Mouse (Mus musculus): Measurements from ENCODE around the gene Fam216a. TPM values are rescaled to one million over a fixed set of nuclear protein-coding genes. Genes with fewer than 3 reads are reported as not detected.

Fam216a gene
- total and polyA plus RNA-seq, 2 experiments from 2014 or later: 21.8 to 31.8 TPM

DNA sequence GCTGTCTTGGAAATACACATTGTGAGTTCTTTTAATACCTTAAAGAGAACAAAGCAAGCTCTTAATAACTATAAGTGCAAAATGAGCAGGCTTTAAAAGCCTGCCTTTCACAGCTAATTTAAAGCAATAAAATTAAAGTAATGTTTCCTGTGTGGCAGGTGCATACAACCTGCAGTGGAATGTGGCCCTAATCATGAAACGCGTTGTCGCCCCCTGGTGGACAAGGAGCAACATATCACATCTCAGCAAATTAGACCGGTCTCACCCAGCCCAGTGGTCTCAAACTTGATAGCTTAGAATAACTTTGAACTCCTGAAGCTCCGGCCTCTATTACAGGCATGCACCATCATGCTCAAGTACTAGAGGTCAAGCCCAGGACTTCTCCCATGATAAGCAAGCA lies 27.9 kb downstream of the Fam216a start:
- WGBS: 4% methylated on average over 5 of the region's 5 CpGs
- peak; percentile 57 for ATAC-seq (ENCODE audit: insufficient read depth, low read depth)
- TF ChIP-seq CTCF (IDR thresholded peaks at IDR 0.05; ENCODE audit: low read depth) (peak; percentile 89), EP300 (IDR thresholded peaks at IDR 0.05; ENCODE audit: low read depth) (no peak)

DNA sequence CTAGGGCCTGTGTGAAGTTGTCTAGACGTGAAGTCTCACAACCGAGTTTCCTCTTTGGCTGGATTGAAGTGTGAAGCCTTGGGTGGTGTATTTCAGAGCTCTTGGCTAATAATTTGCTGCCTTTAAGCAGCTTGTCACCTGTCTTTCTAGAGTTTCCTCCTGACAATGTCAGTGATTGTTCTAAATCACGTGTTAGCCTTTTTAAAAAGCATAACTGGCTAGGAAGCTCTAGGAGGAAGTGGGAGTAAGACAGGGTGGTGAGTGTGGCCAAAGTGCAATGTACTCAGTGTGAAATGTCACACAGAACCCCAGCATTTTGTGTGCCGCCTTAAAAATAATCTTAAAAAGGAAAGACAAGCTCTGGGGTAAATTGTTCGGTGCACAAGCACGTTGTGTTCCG lies 28.4 kb downstream of the Fam216a start:
- DNase-seq (ENCODE audit: low spot score) (no peak), ATAC-seq (ENCODE audit: insufficient read depth, low read depth) (no peak)
- Histone ChIP-seq H3K4me1 (ENCODE audit: control insufficient read depth, insufficient read depth) (no peaks in the 10 kb centered on the region), H3K4me2 (ENCODE audit: low read depth, low read length) (no peak overlapping the region), H3K4me3 (ENCODE audit: low read depth, low read length) (no peak overlapping the region), H3K9ac (replicated peaks; ENCODE audit: low read depth, low read length) (no peak overlapping the region), H3K27me3 (ENCODE audit: control insufficient read depth, insufficient read depth, low read length) (no peaks in the 10 kb centered on the region), H3K27ac (ENCODE audit: low read depth) (no peak overlapping the region), H3K9me3 (replicated peaks; ENCODE audit: control insufficient read depth, low read length) (no peaks in the 10 kb centered on the region), H3K36me3 (replicated peaks; ENCODE audit: control insufficient read depth, insufficient read depth, low read length) (no peaks in the 10 kb centered on the region)
- WGBS: 51% methylated on average over 7 of the region's 7 CpGs
- TF ChIP-seq EP300 (IDR thresholded peaks at IDR 0.05; ENCODE audit: low read depth) (no peak), CTCF (IDR thresholded peaks at IDR 0.05; ENCODE audit: low read depth) (no peak)

More for the DNA sequence above, 27.9 kb downstream of the Fam216a start:
- peak; percentile 53 for DNase-seq (ENCODE audit: low spot score)
- H3K4me3 ChIP-seq (ENCODE audit: low read depth, low read length): no peak overlapping the region
- H3K36me3 ChIP-seq (replicated peaks; ENCODE audit: control insufficient read depth, insufficient read depth, low read length): no peaks in the 10 kb centered on the region
- no peaks in the 10 kb centered on the region for H3K4me1 ChIP-seq (ENCODE audit: control insufficient read depth, insufficient read depth)
- H3K4me2 ChIP-seq (ENCODE audit: low read depth, low read length): no peak overlapping the region
- H3K9ac ChIP-seq (replicated peaks; ENCODE audit: low read depth, low read length): no peak overlapping the region
- no peaks in the 10 kb centered on the region for H3K9me3 ChIP-seq (replicated peaks; ENCODE audit: control insufficient read depth, low read length)
- H3K27me3 ChIP-seq (ENCODE audit: control insufficient read depth, insufficient read depth, low read length): no peaks in the 10 kb centered on the region
- no peak overlapping the region for H3K27ac ChIP-seq (ENCODE audit: low read depth)

DNA sequence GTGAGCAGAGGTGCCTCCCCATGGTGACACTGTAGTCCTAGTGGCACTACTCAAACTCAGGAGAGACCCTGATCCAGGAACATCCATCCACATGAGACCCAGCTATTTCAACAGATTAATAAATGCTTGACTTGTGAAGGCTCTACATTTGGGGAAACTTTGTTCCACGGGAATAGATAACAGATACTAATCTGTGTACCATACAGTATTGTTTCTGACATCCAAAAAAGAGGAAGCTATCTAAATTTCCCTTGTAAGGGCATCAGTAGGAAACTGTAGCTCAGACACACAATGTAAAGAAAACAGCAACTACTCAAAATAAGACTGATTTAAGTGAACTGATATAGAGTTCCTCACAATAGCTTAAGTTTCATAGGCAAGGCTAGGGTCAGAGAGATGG lies 29.3 kb downstream of the Fam216a start:
- WGBS: 56% methylated on average over 1 of the region's 1 CpGs
- no peak for DNase-seq (ENCODE audit: low spot score)
- Histone ChIP-seq H3K9ac (replicated peaks; ENCODE audit: low read depth, low read length) (no peak overlapping the region), H3K4me1 (ENCODE audit: control insufficient read depth, insufficient read depth) (no peaks in the 10 kb centered on the region), H3K27ac (ENCODE audit: low read depth) (no peak overlapping the region), H3K9me3 (replicated peaks; ENCODE audit: control insufficient read depth, low read length) (no peaks in the 10 kb centered on the region), H3K36me3 (replicated peaks; ENCODE audit: control insufficient read depth, insufficient read depth, low read length) (no peaks in the 10 kb centered on the region), H3K27me3 (ENCODE audit: control insufficient read depth, insufficient read depth, low read length) (no peaks in the 10 kb centered on the region), H3K4me2 (ENCODE audit: low read depth, low read length) (no peak overlapping the region), H3K4me3 (ENCODE audit: low read depth, low read length) (no peak overlapping the region)
- no peak for ATAC-seq (ENCODE audit: insufficient read depth, low read depth)
- TF ChIP-seq CTCF (IDR thresholded peaks at IDR 0.05; ENCODE audit: low read depth): no peak
- TF ChIP-seq EP300 (IDR thresholded peaks at IDR 0.05; ENCODE audit: low read depth): no peak

DNA sequence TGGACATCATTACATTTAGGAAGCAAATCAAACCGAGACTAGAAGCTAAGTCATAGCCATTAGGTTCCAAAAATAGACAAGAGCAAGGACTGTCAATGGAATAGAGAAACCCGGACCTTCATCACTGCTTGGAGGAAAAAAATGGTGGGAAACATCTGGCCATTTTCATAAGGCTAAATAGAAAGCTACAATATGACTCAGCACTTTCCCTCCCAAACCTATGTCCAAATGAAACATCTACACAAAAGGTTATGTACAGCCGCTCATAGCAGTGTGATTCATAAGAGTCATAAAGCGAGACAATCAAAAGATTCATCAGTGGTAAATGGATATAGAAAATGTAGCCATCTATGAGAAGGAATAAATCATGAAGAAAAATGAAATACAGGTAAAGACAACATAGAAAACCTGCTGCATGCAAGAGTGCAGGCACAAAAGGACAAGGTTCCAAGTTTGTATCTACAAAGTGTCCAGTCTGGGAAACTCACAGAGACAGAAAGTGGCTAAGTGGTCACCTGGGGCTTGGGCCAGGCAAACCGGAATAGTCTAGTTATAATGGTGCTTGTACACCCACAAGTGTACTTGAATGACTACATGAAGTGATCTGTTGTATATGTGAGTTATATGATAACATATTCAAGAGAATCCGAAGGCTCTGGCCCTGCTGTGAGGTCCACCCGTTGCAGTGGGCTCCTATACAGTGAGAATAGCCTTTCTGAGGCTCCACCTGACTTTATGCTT lies 35.4 kb downstream of the Fam216a start:
- no peak overlapping the region for H3K4me3 ChIP-seq (ENCODE audit: low read depth, low read length)
- no peak overlapping the region for H3K4me2 ChIP-seq (ENCODE audit: low read depth, low read length)
- no peaks in the 10 kb centered on the region for H3K4me1 ChIP-seq (ENCODE audit: control insufficient read depth, insufficient read depth)
- no peak for TF ChIP-seq CTCF (IDR thresholded peaks at IDR 0.05; ENCODE audit: low read depth)
- TF ChIP-seq EP300 (IDR thresholded peaks at IDR 0.05; ENCODE audit: low read depth): no peak
- no peaks in the 10 kb centered on the region for H3K27me3 ChIP-seq (ENCODE audit: control insufficient read depth, insufficient read depth, low read length)
- no peak overlapping the region for H3K27ac ChIP-seq (ENCODE audit: low read depth)
- ATAC-seq (ENCODE audit: insufficient read depth, low read depth) (no peak), DNase-seq (ENCODE audit: low spot score) (no peak)
- no peak overlapping the region for H3K9ac ChIP-seq (replicated peaks; ENCODE audit: low read depth, low read length)
- no peaks in the 10 kb centered on the region for H3K36me3 ChIP-seq (replicated peaks; ENCODE audit: control insufficient read depth, insufficient read depth, low read length)
- WGBS: 78% methylated on average over 7 of the region's 7 CpGs
- H3K9me3 ChIP-seq (replicated peaks; ENCODE audit: control insufficient read depth, low read length): no peaks in the 10 kb centered on the region

DNA sequence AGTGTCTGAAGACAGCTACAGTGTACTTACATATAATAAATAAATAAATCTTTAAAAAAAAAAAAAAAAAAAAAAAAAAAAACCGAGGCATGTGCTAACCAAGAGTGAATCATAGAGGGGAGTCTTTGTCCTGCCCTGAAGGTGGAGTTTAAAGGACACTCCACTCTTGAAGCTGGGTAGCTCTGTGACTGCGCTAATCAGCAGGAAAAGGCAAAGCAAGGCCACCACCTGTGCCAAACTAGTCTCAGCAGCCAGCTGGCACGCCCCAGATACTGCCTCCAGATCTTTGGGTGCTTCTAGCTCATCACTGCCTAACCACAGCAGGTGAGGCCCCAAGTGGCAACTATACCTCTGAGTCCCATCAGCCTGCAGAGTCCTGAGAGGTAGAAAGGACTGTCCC lies 37.5 kb downstream of the Fam216a start:
- no peak overlapping the region for H3K4me2 ChIP-seq (ENCODE audit: low read depth, low read length)
- H3K36me3 ChIP-seq (replicated peaks; ENCODE audit: control insufficient read depth, insufficient read depth, low read length): no peaks in the 10 kb centered on the region
- no peak overlapping the region for H3K4me3 ChIP-seq (ENCODE audit: low read depth, low read length)
- DNase-seq (ENCODE audit: low spot score) (no peak), ATAC-seq (ENCODE audit: insufficient read depth, low read depth) (no peak)
- H3K9ac ChIP-seq (replicated peaks; ENCODE audit: low read depth, low read length): no peak overlapping the region
- no peak for TF ChIP-seq CTCF (IDR thresholded peaks at IDR 0.05; ENCODE audit: low read depth)
- TF ChIP-seq EP300 (IDR thresholded peaks at IDR 0.05; ENCODE audit: low read depth): no peak
- no peaks in the 10 kb centered on the region for H3K27me3 ChIP-seq (ENCODE audit: control insufficient read depth, insufficient read depth, low read length)
- no peaks in the 10 kb centered on the region for H3K9me3 ChIP-seq (replicated peaks; ENCODE audit: control insufficient read depth, low read length)
- no peaks in the 10 kb centered on the region for H3K4me1 ChIP-seq (ENCODE audit: control insufficient read depth, insufficient read depth)
- no peak overlapping the region for H3K27ac ChIP-seq (ENCODE audit: low read depth)
- WGBS: 75% methylated on average over 3 of the region's 3 CpGs

DNA sequence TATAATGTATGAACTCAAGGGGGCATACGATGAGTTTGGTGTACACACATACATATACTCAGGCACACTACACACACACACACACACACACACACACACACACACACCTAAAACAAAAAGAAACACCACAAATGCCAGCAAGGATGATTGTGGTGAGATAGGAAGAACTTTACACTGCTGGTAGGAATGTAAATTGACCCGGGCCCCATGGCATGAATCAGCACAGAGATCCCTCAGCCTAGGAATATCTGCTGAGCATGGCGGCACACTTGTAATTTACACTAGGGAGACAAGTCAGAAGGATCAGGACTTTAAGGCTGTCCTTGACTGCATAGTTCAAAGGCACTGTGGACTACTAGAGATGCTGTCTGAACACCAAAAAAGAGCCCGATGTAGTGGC lies 41.9 kb downstream of the Fam216a start:
- WGBS: 73% methylated on average over 4 of the region's 4 CpGs
- H3K4me1 ChIP-seq (ENCODE audit: control insufficient read depth, insufficient read depth): no peaks in the 10 kb centered on the region

More for the DNA sequence above, 41.9 kb downstream of the Fam216a start:
- no peak overlapping the region for H3K27ac ChIP-seq (ENCODE audit: low read depth)
- peaks cover 14% of the 10 kb centered on the region; the same call in 1 of the 2 replicates for H3K36me3 ChIP-seq (replicated peaks; ENCODE audit: control insufficient read depth, insufficient read depth, low read length)
- no peaks in the 10 kb centered on the region for H3K9me3 ChIP-seq (replicated peaks; ENCODE audit: control insufficient read depth, low read length)
- no peak overlapping the region for H3K4me2 ChIP-seq (ENCODE audit: low read depth, low read length)
- H3K4me3 ChIP-seq (ENCODE audit: low read depth, low read length): no peak overlapping the region
- no peak overlapping the region for H3K9ac ChIP-seq (replicated peaks; ENCODE audit: low read depth, low read length)
- no peak for DNase-seq (ENCODE audit: low spot score)
- no peak for ATAC-seq (ENCODE audit: insufficient read depth, low read depth)
- H3K27me3 ChIP-seq (ENCODE audit: control insufficient read depth, insufficient read depth, low read length): no peaks in the 10 kb centered on the region
- TF ChIP-seq EP300 (IDR thresholded peaks at IDR 0.05; ENCODE audit: low read depth) (no peak), CTCF (IDR thresholded peaks at IDR 0.05; ENCODE audit: low read depth) (0 out of 2 replicates have a peak, but pooled peaks have one; percentile 8)
